Mouse (Mus musculus): ENCODE results near the gene Ndufc1.
"Not testable (repeated sequence)": the region's sequence is repeated elsewhere in the genome, so short reads cannot be mapped to it uniquely, and the experiment has no call there.

Ndufc1 gene

GRCm38 (mm10) chr3:51396219-51397068 is 12.3 kb downstream of the Ndufc1 start, which contains the start of gene Mgarp:
TSS of gene Mgarp (minus strand) at chr3:51396738.
- DNase-seq (ENCODE audit: low read depth, low spot score), result no peak

- no peak for DNase-seq (ENCODE audit: low read depth, low spot score)
Observed at GRCm38 (mm10) chr3:51395461-51396145, 13.2 kb downstream of the Ndufc1 start.

DNA sequence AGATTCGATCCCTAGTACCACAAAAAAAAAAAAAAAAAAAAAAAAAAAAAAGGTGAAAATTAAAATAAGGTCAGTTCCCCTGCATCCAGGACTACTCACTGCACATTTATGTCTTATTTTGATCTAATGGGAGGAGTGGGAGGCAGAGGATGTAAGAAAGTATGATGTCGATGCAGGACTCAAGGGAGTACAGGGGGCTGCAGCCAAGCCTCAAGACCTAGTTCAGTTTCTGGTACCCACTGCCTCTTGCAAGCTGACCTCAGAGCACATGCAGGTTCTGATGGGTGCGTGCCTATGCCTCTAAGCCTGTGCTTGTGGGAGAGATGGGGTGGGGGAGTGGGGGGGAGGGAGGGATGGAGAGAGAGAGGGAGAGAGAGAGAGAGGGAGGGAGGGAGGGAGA is 13.9 kb downstream of the Ndufc1 start:
- DNase-seq (ENCODE audit: low read depth, low spot score), result no peak

- DNase-seq (ENCODE audit: low read depth, low spot score), result no peak
Observed at GRCm38 (mm10) chr3:51393651-51394050, 15.1 kb downstream of the Ndufc1 start.

- DNase-seq (ENCODE audit: low read depth, low spot score), result not testable (repeated sequence)
Observed at GRCm38 (mm10) chr3:51393018-51393417, 15.8 kb downstream of the Ndufc1 start.

- DNase-seq (ENCODE audit: low read depth, low spot score), result no peak
Observed at GRCm38 (mm10) chr3:51391591-51391990, 17.2 kb downstream of the Ndufc1 start.

DNA sequence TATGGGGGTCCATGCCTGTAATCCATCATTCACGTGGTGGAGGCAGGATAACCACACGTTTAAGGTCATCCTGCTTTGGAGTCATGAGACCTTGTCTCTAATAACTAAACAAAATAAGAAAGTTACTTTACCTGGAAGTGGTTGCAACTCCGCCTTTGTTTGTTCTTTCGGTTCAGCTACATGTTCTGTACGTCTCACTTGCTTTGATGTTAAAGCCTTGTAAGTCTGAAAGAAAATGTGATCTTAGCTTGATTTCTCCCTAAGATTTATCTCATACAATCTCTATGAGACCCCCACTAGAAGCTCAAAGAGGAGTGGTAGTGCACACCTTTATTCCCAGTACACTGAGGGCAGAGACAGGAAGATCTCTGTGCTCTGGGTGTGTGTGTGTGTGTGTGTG is 17.7 kb downstream of the Ndufc1 start:
- DNase-seq (ENCODE audit: low read depth, low spot score), result no peak

GRCm38 (mm10) chr3:51388904-51389303 is 19.9 kb downstream of the Ndufc1 start:
- DNase-seq (ENCODE audit: low read depth, low spot score), result no peak

DNA sequence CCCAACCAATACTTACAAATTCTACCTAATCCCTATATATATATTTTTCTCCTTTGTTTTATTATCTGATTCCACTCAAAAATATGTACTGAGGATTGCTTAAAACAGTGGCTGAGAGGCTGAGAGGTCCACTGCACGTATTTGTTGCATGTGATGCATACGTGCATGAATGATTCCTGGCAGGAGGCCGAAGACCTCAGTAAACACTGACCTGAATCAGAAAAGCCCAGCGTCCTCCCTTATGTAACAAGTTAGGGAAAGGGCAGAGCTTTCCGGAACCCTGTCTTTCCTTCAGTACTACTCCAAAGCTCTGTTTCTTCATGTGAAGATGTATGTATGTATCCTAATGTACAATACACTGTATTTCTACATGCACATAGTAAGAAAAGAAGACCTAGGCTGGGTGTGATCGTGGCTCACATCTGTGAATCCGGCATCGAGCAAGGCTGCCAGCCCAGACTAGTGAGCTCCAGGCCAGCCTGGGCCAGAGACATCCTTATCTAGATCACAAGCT is 20.9 kb downstream of the Ndufc1 start:
- DNase-seq (ENCODE audit: low read depth, low spot score), result no peak

DNA sequence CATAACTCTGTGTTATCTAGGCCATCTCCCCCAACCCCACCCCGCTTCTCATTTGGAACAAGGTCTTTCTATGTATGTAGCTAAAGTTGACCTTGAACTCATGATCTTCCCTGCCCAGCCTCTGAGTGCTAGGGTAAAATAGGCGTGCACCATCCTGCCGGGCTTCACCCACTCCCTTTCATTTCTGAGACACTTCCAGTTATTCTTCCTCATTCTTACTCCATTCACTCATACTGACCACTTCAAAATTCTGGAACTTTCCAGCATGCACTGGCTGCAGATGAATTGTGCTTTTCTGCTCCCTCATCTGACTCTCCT is 21.7 kb downstream of the Ndufc1 start:
- DNase-seq (ENCODE audit: low read depth, low spot score), result no peak

DNA sequence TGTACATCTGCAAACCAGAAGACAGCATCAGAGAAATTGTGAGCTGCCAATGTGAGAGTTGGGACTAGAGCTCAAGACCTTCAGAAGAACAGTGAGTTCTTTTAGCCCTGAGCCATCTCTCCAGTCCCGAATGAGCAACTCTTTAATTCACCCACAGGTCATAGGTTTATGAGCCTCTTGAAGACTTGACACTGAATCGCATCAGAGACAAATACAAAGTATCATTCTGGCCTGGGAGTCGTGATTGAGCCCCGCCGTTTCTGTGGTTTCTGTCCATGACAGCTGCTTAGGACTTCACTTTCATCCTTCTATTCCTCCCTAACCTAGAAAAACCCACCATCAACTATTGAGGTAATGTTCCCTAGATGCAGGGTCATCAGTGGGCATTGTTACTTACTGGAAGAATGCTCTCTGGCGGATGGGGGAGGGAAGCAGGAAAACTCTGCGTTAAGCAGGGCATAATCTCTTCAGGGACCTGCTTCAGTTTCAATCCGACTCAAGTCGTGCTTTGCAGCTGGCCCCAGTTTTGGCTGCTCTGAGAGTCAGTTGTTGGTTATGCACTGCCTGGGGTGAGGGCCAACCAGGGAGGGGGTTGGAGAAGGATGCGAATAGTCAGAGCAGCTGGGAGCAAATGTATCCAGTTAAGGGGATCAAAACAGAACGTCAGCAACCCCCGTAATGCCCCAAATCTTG is 22.2 kb downstream of the Ndufc1 start:
- DNase-seq (ENCODE audit: low read depth, low spot score), result no peak

DNA sequence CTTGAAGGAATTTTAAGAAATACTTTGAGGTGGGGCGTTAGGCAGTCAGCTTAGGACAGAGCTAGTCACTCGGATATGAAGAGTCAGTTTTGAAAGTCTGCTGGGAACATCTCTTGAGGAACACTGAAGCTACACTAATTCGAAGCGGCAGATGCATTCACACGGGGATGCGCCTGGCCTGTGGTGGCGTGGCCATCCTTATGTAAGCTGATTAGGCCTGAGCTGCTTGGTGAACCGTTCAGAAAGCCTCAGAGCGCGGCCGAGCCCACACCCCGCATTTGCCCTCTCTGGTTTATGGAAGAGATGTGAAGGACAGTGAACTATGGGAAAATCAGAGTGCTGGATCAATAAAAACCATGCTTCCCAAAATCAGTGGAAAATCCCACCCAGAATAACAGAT is 25.4 kb downstream of the Ndufc1 start:
- no peak for DNase-seq (ENCODE audit: low read depth, low spot score)

GRCm38 (mm10) chr3:51380660-51381014 is 28.2 kb downstream of the Ndufc1 start:
- DNase-seq (ENCODE audit: low read depth, low spot score), result no peak

GRCm38 (mm10) chr3:51379786-51380659 is 28.8 kb downstream of the Ndufc1 start:
- DNase-seq (ENCODE audit: low read depth, low spot score), result no peak

DNA sequence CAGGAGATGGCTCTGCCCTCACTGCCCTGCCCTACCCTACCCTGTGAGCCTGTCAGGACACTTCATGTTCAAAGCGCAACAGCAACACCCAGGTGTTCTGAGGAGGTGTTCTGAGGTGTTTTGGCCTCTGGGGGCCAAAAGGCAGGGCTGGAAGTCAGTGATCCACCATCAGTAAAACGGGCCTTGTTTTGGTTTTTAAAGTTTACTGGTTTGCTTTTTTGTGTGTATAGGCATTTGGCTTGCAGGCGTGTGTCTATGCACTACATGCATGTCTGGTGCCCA is 30.2 kb downstream of the Ndufc1 start:
- DNase-seq (ENCODE audit: low read depth, low spot score), result no peak

- DNase-seq (ENCODE audit: low read depth, low spot score), result no peak
Observed at GRCm38 (mm10) chr3:51377878-51378664, 30.7 kb downstream of the Ndufc1 start.

GRCm38 (mm10) chr3:51375307-51376265 is 33.2 kb downstream of the Ndufc1 start:
- no peak for DNase-seq (ENCODE audit: low read depth, low spot score)

DNA sequence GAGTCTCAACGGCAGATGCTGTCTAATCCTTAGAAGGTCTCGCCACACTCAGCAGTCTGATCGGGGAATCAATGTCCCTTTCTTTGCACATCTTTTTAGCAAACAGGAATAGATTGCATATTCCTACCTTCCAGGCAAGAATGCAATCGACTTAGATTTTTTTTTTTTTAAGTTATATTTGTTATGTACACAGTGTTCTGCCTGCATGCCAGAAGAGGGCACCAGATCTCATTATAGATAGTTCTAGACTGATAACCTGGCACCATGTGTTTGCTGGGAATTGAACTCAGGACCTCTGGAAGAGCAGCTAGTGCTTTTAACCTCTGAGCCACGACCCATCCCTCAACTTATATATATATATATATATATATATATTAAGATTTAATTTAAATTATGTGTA is 35.2 kb downstream of the Ndufc1 start:
- DNase-seq (ENCODE audit: low read depth, low spot score), result no peak

DNA sequence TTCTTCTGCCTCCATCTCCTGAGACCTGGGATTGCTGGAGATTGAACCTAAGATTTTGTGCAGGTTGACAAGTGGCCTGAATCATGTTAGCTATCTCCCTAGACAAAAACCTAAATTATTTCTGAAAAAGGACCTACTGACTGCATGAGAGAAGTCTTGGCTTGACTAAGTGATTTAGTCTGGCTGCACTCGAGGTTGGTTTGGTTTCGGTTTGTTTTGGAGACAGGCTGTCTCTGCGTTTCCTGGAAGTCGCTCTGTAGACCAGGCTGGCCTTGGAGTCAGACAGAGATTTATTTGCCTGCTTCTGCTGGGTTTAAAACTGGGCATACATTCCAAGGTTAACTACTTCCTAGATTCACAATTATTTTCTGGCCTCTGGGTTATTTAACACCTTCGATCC is 35.9 kb downstream of the Ndufc1 start:
- DNase-seq (ENCODE audit: low read depth, low spot score), result no peak

DNA sequence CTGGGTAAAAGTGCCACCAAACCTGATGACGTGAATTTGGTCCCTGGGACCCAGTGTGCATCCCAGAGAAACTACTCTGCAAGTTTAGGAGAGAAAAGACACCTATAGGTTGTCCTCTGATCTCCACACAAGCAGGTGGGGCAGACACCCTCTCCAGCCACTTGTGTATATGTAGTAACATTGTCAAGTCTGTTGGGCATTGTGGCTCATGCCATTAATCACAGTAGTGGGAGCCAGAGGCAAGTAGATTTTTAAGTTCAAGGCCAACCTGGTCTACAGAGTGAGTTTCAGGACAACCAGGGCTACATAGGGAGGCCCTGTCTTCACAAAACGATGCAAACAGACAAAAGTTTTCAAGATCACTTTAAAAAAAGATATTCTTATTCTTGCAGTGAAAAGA is 37.0 kb downstream of the Ndufc1 start:
- no peak for DNase-seq (ENCODE audit: low read depth, low spot score)
